Mouse (Mus musculus) liver, postnatal 0 days (tissue): Measurements from ENCODE around the gene 5830473C10Rik. TPM values are rescaled to one million over a fixed set of nuclear protein-coding genes. Genes with fewer than 3 reads are reported as not detected.

Source experiments
- ATAC-seq: fragments of 200-750 bp; cut with Nextera tagmentation; 2 replicates; pipeline ENCODE4 v1.8.0; 2017; ENCODE audit warnings: mild to moderate bottlenecking, moderate library complexity
- DNase-seq: peaks from one replicate; pipeline ENCODE4 v3.0.0-alpha.2; 2016
- H3K27ac ChIP-seq: fragments of 300-500 bp; sonication (generic); 2 replicates; pipeline ENCODE4 v1.5.1; 2014; ENCODE audit warnings: antibody characterized with exemption, moderate library complexity, mild to moderate bottlenecking, low read depth
- H3K27me3 ChIP-seq: fragments of 300-500 bp; sonication (generic); 2 replicates; pipeline ENCODE4 v1.6.1; 2014; ENCODE audit warnings: low read length, control low read depth, mixed read lengths; ENCODE audit not compliant: insufficient read depth
- H3K36me3 ChIP-seq: fragments of 300-500 bp; sonication (generic); replicated peaks from 2 replicates; pipeline ENCODE4 v1.6.1; 2014; ENCODE audit warnings: mild to moderate bottlenecking, control low read depth, low read length, moderate library complexity, mixed read lengths; ENCODE audit not compliant: insufficient read depth
- H3K4me1 ChIP-seq: fragments of 300-500 bp; sonication (generic); 2 replicates; pipeline ENCODE4 v1.6.1; 2014; ENCODE audit warnings: antibody characterized with exemption, mild to moderate bottlenecking, control low read depth; ENCODE audit not compliant: insufficient read depth
- H3K4me2 ChIP-seq: fragments of 300-500 bp; sonication (generic); 2 replicates; pipeline ENCODE4 v1.6.1; 2014; ENCODE audit warnings: low read depth, mild to moderate bottlenecking, low read length, moderate library complexity, mixed read lengths
- H3K4me3 ChIP-seq: fragments of 300-500 bp; sonication (generic); 2 replicates; pipeline ENCODE4 v1.5.1; 2014; ENCODE audit warnings: low read depth, low read length
- H3K9ac ChIP-seq: fragments of 300-500 bp; sonication (generic); replicated peaks from 2 replicates; pipeline ENCODE4 v1.6.1; 2014; ENCODE audit warnings: mild to moderate bottlenecking, moderate library complexity
- H3K9me3 ChIP-seq: fragments of 300-500 bp; sonication (generic); 2 replicates; pipeline ENCODE4 v1.6.1; 2016; ENCODE audit warnings: mild to moderate bottlenecking, control low read depth, low read length, mixed read lengths
- CTCF ChIP-seq: sonication (generic); IDR thresholded peaks from 2 replicates; pipeline ENCODE4 v1.5.1; 2016; ENCODE audit warnings: antibody characterized with exemption, low read depth
- EP300 ChIP-seq: IDR thresholded peaks from 2 replicates; pipeline ENCODE4 v1.6.1; 2016; ENCODE audit warnings: antibody characterized with exemption, low read depth, mild to moderate bottlenecking
- WGBS: fragments of 180-500 bp; shearing (Covaris S2); extraction: QIAGEN DNeasy Blood & Tissue Kit; methylation state at CpG from one replicate; pipeline ENCODE4 v1.1.7; 2014; ENCODE audit not compliant: insufficient replicate concordance; 5-methylcytosine and 5-hydroxymethylcytosine counted together
- polyA plus RNA-seq: library from polyadenylated mRNA; unstranded; fragments of >200 nt; fragmentation: Nextera tagmentation; extraction: Ambion mirVana; gene quantifications from 2 replicates; pipeline ENCODE4 v1.2.1, GENCODE M21; 2015

Gene 5830473C10Rik
- polyA plus RNA-seq, 1 experiment from 2014 or later: 9.4 TPM

- Histone ChIP-seq H3K4me3 (peak overlapping the region; percentile 38), H3K4me2 (peak overlapping the region; percentile 65), H3K27ac (no peak overlapping the region), H3K9me3 (no peaks in the 10 kb centered on the region), H3K36me3 (no peaks in the 10 kb centered on the region), H3K27me3 (no peaks in the 10 kb centered on the region), H3K4me1 (0 out of 2 replicates have a peak, but pooled peaks cover 3% of the 10 kb centered on the region), H3K9ac (no peak overlapping the region)
- DNase-seq: peak; percentile 63
- TF ChIP-seq EP300: no peak
- peak; percentile 94 for TF ChIP-seq CTCF
- WGBS: 25% methylated on average over 25 of the region's 25 CpGs
- 0 out of 2 replicates have a peak, but pooled peaks have one; percentile 33 for ATAC-seq
Measured at GRCm38 (mm10) chr5:90588708-90589595, 28.0 kb downstream of the 5830473C10Rik start.

GRCm38 (mm10) chr5:90590676-90591075 lies 29.8 kb downstream of the 5830473C10Rik start:
- DNase-seq (no peak), ATAC-seq (no peak)
- no peak overlapping the region for H3K9ac ChIP-seq
- 0 out of 2 replicates have a peak, but pooled peaks cover 3% of the 10 kb centered on the region for H3K4me1 ChIP-seq
- no peaks in the 10 kb centered on the region for H3K36me3 ChIP-seq
- no peaks in the 10 kb centered on the region for H3K9me3 ChIP-seq
- no peak for TF ChIP-seq EP300
- TF ChIP-seq CTCF: no peak
- WGBS: 75% methylated on average over 10 of the region's 10 CpGs
- H3K4me3 ChIP-seq: no peak overlapping the region
- no peak overlapping the region for H3K4me2 ChIP-seq
- no peaks in the 10 kb centered on the region for H3K27me3 ChIP-seq
- H3K27ac ChIP-seq: no peak overlapping the region

GRCm38 (mm10) chr5:90591936-90592335 lies 31.0 kb downstream of the 5830473C10Rik start:
- Histone ChIP-seq H3K36me3 (no peaks in the 10 kb centered on the region), H3K9ac (no peak overlapping the region), H3K27ac (no peak overlapping the region), H3K4me3 (no peak overlapping the region), H3K27me3 (no peaks in the 10 kb centered on the region), H3K4me1 (0 out of 2 replicates have a peak, but pooled peaks cover 3% of the 10 kb centered on the region), H3K9me3 (no peaks in the 10 kb centered on the region), H3K4me2 (no peak overlapping the region)
- TF ChIP-seq CTCF (no peak), EP300 (no peak)
- ATAC-seq (no peak), DNase-seq (no peak)
- 74% methylated on average over 6 of the region's 6 CpGs for WGBS

GRCm38 (mm10) chr5:90594945-90595344 lies 34.0 kb downstream of the 5830473C10Rik start:
- H3K27me3 ChIP-seq: no peaks in the 10 kb centered on the region
- no peak for ATAC-seq
- no peak for DNase-seq
- no peak overlapping the region for H3K4me3 ChIP-seq
- H3K4me2 ChIP-seq: no peak overlapping the region
- H3K9ac ChIP-seq: no peak overlapping the region
- H3K9me3 ChIP-seq: no peaks in the 10 kb centered on the region
- no peaks in the 10 kb centered on the region for H3K36me3 ChIP-seq
- no peaks in the 10 kb centered on the region for H3K4me1 ChIP-seq
- TF ChIP-seq EP300: no peak
- TF ChIP-seq CTCF: no peak
- WGBS: 37% methylated on average over 13 of the region's 13 CpGs
- no peak overlapping the region for H3K27ac ChIP-seq

GRCm38 (mm10) chr5:90596155-90596554 lies 35.2 kb downstream of the 5830473C10Rik start:
- WGBS: 67% methylated on average over 6 of the region's 6 CpGs
- ATAC-seq: no peak
- Histone ChIP-seq H3K4me1 (no peaks in the 10 kb centered on the region), H3K9me3 (no peaks in the 10 kb centered on the region), H3K4me3 (no peak overlapping the region), H3K27me3 (no peaks in the 10 kb centered on the region), H3K4me2 (no peak overlapping the region), H3K9ac (no peak overlapping the region), H3K36me3 (no peaks in the 10 kb centered on the region), H3K27ac (no peak overlapping the region)
- TF ChIP-seq EP300: no peak
- TF ChIP-seq CTCF: no peak
- no peak for DNase-seq

- Histone ChIP-seq H3K27me3 (no peaks in the 10 kb centered on the region), H3K4me3 (no peak overlapping the region), H3K4me2 (no peak overlapping the region), H3K9ac (no peak overlapping the region), H3K4me1 (no peaks in the 10 kb centered on the region), H3K36me3 (peaks cover 3% of the 10 kb centered on the region), H3K27ac (no peak overlapping the region), H3K9me3 (no peaks in the 10 kb centered on the region)
- peak; percentile 75 for TF ChIP-seq CTCF
- no peak for TF ChIP-seq EP300
- DNase-seq (peak; percentile 41), ATAC-seq (no peak)
- 16% methylated on average over 6 of the region's 6 CpGs for WGBS
Measured at GRCm38 (mm10) chr5:90601469-90601868, 40.6 kb downstream of the 5830473C10Rik start.
